Mouse (Mus musculus): ENCODE data around the gene Dpf1.

Gene Dpf1

GRCm38 (mm10) chr7:29313051-29313450 is 9.3 kb downstream of the Dpf1 start:
- DNase-seq, result no peak

DNA sequence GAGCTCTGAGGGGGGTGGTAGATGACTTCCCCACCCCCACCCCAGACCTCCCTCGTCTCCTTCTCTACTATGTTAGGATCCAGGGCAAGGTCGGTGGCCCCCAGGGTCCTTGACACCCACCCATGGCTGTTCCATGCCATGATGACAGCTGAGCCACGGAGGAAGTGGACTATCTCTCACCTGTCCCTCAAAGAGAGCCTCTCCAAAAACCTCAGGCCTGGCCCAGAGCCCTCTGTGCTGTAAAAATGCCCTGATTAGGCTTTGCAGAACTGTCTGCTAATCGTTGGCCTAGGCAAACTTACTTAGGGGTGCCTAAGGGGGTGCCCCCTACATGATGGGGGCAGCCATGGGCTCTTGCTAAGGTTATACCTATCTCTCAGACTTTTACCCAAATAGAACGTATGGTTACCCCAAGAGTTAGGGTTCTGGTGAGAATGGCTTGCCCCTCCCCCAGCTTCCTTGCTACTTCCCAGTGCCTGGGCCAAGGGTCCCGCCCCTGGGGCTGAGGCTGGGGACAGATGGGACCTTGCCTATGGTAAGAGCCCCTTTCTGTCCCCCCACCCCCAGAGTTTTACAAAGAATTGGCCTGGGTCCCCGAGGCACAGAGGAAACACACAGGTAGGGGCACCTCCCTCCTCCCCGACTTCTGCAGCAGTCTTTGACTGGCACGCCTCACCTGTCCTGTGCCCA is 10.0 kb downstream of the Dpf1 start:
- DNase-seq, result no peak

DNA sequence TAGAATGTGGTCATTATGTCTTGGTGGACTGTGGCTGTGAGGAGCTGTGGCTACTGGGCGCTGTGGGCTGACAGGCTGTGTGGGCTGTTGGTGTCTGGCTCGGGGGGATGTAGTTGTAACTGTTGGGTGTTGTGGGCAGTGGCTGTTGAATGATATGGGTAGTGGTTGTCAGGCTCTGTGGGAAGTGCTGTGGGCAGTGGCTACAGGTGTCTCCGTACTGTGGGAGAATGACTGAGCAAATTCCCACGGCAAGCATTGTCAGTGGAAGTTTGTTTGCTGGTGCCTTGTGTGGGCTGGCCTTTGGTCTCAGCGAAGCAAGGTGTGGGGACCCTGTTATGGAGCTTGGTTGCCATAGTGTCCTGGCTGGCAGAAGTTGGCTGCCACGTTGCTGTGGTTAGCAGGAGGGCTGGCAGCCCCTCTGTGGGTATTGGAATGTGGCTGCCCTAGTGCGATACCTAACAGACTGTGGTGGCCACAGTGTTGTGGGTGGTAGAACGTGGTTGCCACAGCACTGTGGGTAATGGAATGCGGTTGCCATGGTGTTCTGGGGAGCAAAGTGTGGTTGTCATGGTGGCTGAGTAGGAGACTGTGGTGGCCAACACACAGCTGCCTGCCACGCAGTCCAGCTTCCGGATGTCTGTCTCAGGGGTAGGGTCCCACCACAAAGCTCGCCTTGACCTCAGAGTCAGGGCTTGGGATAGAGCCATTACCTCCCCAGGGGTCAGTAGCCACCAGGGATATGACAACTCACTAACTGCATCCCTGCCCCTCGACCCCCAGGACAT is 11.3 kb downstream of the Dpf1 start:
- DNase-seq, result no peak

DNA sequence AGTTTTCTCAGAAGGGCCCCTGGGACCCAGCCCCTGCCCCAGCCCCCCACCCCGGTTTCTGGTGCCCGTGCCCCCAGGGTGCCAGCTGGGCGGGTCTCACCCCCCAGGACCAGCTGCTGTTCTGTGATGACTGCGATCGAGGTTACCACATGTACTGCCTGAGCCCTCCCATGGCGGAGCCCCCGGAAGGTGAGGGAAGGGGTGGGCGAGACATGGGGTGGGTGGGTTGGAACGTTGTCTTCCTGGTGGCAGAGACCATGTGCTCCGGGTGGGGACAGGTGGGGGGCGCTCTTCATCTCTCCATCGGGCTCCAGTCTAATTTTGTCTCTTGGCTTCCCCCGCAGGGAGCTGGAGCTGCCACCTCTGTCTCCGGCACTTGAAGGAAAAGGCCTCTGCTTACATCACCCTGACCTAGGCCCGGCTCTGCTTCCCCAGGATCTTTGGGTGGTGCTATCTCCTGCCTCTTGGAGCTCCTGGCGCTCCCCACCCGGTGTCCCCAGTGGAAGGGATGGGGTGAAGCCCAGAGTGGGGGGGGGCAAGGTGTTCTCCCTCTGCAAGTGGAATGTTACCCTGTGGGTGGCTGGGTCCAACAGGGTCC is 12.5 kb downstream of the Dpf1 start:
- DNase-seq, result no peak

- DNase-seq, result no peak
These were observed 13.2 kb downstream of the Dpf1 start for GRCm38 (mm10) chr7:29316976-29317375.

- no peak for DNase-seq
These were observed 13.8 kb downstream of the Dpf1 start for GRCm38 (mm10) chr7:29317558-29317957.

GRCm38 (mm10) chr7:29318115-29318911 is 14.6 kb downstream of the Dpf1 start:
- DNase-seq, result no peak

DNA sequence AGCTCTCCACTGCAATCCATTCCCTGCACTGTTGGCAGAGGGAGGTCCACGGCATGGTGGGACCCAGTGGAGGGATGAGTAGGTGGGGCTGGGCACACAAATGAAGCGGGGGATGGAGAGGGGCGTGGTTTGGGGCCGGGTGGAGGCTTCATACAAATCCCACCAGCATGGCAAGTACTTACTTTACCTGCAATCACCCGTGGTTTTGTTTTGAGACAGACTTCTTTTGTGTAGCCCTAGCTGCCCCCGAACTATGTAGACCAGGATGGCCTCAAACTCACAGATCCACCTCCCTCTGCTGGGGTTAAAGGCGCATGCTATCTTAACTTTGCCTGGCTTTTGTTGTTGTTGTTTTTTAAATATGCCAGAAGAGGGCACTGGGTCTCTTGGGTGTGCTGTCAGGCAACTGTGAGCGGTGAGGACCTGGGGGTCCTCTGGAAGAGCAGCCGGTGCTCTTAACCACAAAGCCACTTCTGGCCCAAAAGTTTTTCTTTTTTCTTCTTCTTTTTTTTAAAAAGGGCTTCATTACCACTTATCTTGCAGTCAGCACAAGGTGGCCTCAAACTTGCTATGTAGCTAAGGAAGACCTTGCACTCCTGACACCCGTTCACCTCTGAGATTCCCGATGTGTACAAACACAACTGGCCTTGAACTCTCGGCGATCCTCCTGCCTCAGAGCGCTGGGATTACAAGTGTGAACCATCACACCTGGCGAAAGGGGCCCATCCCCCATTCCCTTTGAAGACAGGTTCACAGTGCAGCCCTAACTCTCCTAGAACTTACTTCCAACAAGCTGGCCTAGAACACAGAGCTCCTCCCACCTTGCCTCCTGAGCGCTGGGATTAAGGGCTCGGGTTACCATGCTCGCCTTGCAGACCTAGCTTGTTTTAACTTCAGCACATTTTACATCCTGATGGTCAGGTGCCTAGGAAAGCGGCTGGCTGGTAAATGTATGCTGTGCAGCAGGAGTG is 15.9 kb downstream of the Dpf1 start:
- DNase-seq, result no peak

- no peak for DNase-seq
These were observed 23.3 kb downstream of the Dpf1 start for GRCm38 (mm10) chr7:29327087-29327486.

GRCm38 (mm10) chr7:29328984-29329383 is 25.2 kb downstream of the Dpf1 start:
- DNase-seq, result no peak

DNA sequence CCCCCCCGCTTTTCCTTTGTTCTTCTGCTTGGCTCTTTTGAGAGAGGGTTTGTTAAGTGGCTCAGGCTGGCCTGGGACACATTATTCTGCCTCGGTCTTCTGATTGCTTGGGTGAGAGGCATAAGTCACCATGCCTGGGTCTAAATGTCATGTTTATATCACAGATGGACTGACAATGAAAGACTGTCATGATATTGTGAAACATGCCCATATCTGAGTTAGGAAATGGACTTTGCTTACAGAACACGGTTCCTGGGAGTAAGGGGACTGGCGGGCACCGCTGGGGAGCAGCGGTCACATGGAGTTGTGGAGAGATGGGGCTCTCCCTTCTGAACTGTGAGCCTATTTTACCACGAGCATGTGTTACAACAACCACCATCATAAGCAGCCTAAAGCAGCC is 30.4 kb downstream of the Dpf1 start:
- no peak for DNase-seq

GRCm38 (mm10) chr7:29335276-29335675 is 31.5 kb downstream of the Dpf1 start:
- DNase-seq, result no peak

DNA sequence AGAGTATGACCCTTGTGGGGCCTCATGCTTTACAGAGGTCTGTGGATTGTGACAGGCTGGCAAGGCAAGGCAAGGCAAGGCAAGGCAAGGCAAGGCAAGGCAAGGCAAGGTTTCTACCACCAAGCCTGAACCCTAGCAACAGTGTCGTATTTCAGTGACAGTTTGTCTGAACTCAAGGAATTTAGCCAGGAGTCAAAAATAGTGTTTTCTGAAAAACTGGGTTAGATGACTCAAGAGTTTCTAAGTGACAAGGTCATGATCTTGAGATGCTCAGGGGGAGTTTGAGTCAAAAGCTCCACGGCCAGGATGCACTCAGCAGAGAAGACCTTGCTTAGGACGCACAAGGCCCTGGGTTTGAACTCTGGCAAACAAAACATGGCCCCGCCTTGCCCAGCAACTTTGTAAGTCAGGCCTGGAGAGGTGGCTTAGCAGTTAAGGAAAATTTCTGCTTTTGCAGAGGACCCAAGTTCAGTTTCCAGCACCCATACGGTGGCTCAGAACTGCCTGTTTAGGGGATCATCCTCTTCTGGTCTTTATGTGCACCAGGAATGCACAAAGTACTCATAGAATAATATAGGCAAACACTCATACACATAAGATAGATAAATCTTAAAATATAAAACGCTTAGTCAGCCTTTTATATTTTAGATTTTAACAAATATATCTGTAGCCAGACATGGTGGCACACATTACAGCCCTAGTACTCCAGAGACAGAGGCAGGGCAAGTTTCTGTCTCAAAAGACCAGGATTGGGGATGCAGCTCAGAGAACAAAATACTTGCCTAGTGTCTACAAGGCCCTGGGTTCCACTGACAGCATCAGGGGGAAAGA is 32.3 kb downstream of the Dpf1 start:
- no peak for DNase-seq

- DNase-seq, result no peak
These were observed 33.1 kb downstream of the Dpf1 start for GRCm38 (mm10) chr7:29336795-29337319.

GRCm38 (mm10) chr7:29337766-29338165 is 34.0 kb downstream of the Dpf1 start:
- no peak for DNase-seq

- DNase-seq, result peak; percentile 53
These were observed 34.7 kb downstream of the Dpf1 start for GRCm38 (mm10) chr7:29338351-29338919.

- DNase-seq, result no peak
These were observed 35.4 kb downstream of the Dpf1 start for GRCm38 (mm10) chr7:29338984-29339679.

DNA sequence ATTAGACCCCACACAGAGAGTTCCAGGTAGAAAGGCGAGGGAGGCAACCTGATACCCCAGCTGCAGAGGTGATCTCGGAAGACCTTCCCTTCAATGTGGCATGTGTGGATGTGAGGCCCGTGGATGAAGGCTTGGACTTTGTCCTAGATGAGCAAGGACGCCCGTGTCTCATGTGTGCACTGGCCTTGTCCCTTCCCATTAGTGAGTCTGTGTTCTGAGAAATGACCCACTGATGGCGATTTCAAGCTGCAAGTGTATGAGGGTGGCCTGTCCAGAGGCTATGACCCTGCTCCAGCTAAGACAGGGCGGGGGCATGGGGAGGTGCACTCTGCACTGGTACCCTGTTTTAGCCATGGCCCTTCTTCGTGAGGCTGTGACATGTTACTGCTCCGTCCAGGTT is 36.5 kb downstream of the Dpf1 start:
- DNase-seq, result no peak

- DNase-seq, result no peak
These were observed 37.1 kb downstream of the Dpf1 start for GRCm38 (mm10) chr7:29340838-29341237.

DNA sequence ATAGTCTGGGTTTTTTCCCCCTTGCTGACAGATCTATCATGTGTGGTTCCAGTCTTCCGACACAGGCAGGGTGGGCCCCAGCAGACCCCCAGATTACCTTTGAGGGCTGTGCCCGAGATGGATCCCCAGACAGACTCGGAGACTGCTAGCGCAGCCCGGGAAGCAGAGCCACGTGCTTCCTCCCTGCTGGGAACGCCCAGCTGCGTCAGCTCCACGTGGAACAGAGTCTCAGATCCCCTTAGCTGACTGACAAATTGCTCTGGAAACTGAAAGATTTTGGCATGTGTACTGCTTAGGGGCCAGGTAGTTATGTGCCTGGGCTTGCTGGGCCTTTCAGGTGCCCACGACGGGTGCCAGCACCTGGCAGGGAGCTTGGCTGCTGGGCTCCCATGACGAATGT is 38.0 kb downstream of the Dpf1 start:
- no peak for DNase-seq
